Mouse (Mus musculus) kidney, embryonic 16.5 days (tissue): ENCODE measurements around the gene Gnas. TPM values are rescaled to one million over a fixed set of nuclear protein-coding genes. Genes with fewer than 3 reads are reported as not detected.

Experiments used
- ATAC-seq: fragments of 200-750 bp; cut with Nextera tagmentation; 2 replicates; pipeline ENCODE4 v1.8.0; 2017; ENCODE audit warnings: moderate TSS enrichment; ENCODE audit not compliant: low FRiP score, low TSS enrichment
- H3K27ac ChIP-seq: fragments of 300-500 bp; sonication (generic); 2 replicates; pipeline ENCODE4 v1.5.1; 2014; ENCODE audit warnings: low read length
- H3K27me3 ChIP-seq: fragments of 300-500 bp; sonication (generic); 2 replicates; pipeline ENCODE4 v1.6.1; 2014; ENCODE audit warnings: low read length, control low read depth, mixed read lengths; ENCODE audit not compliant: insufficient read depth
- H3K36me3 ChIP-seq: fragments of 300-500 bp; sonication (generic); 2 replicates; pipeline ENCODE4 v1.6.1; 2014; ENCODE audit warnings: low read length, control low read depth, mixed read lengths; ENCODE audit not compliant: insufficient read depth
- H3K4me1 ChIP-seq: fragments of 300-500 bp; sonication (generic); 2 replicates; pipeline ENCODE4 v1.6.1; 2014; ENCODE audit warnings: low read length, control low read depth, mixed read lengths; ENCODE audit not compliant: insufficient read depth
- H3K4me2 ChIP-seq: fragments of 300-500 bp; sonication (generic); replicated peaks from 2 replicates; pipeline ENCODE4 v1.6.1; 2014; ENCODE audit warnings: low read depth, low read length
- H3K4me3 ChIP-seq: fragments of 300-500 bp; sonication (generic); 2 replicates; pipeline ENCODE4 v1.5.1; 2014; ENCODE audit warnings: mild to moderate bottlenecking, low read length
- H3K9ac ChIP-seq: fragments of 300-500 bp; sonication (generic); replicated peaks from 2 replicates; pipeline ENCODE4 v1.6.1; 2014; ENCODE audit warnings: low read length
- H3K9me3 ChIP-seq: fragments of 300-500 bp; sonication (generic); 2 replicates; pipeline ENCODE4 v1.6.1; 2016; ENCODE audit warnings: low read length, control low read depth
- WGBS: fragments of 180-500 bp; shearing (Covaris S2); extraction: QIAGEN DNeasy Blood & Tissue Kit; methylation state at CpG from one replicate; pipeline ENCODE4 v1.1.7; 2014; 5-methylcytosine and 5-hydroxymethylcytosine counted together
- microRNA counts: library from miRNA; unstranded; fragments of <30 nt; microRNA quantifications from one replicate; lab custom pipeline; 2016
- microRNA-seq: library from miRNA; unstranded; fragments of <30 nt; microRNA quantifications from one replicate; pipeline ENCODE4, GENCODE M21; 2016
- polyA plus RNA-seq: library from polyadenylated mRNA; unstranded; fragments of >200 nt; fragmentation: Nextera tagmentation; extraction: Ambion mirVana; gene quantifications from 2 replicates; pipeline ENCODE4 v1.2.1, GENCODE M21; 2015

Gene Gnas
- polyA plus RNA-seq, 1 experiment from 2014 or later: 1,325 TPM

- H3K36me3 ChIP-seq: no peaks in the 10 kb centered on the region
- H3K4me1 ChIP-seq: no peaks in the 10 kb centered on the region
- H3K4me3 ChIP-seq: no peak overlapping the region
- ATAC-seq: no peak
- H3K4me2 ChIP-seq: no peak overlapping the region
- H3K9me3 ChIP-seq: peaks cover 7% of the 10 kb centered on the region
- no peak overlapping the region for H3K27ac ChIP-seq
- 83% methylated on average over 7 of the region's 9 CpGs for WGBS
- no peaks in the 10 kb centered on the region for H3K27me3 ChIP-seq
- H3K9ac ChIP-seq: no peak overlapping the region
Observed at GRCm38 (mm10) chr2:174392554-174392953, 108.4 kb downstream of the Gnas start.

DNA sequence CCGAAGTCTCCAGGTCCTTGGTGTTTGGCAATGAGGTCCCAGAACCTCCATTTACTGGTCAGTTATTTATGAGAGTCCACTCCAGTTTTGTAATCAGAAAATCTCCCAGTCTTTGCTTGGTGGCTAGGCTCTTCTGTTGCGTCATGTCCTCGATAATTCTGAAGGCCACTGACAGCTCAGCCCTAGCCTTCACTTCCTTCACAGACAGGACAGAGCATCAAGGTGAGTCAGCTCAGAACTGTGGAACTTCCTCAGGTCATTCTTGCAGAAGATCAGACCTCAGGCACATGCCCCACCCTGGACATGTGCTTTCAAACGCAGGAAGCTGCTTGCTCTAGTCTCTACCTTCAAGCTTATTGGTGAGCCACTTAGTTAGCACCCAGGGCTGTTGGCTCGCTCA is 109.3 kb downstream of the Gnas start:
- H3K27me3 ChIP-seq: no peaks in the 10 kb centered on the region
- H3K4me3 ChIP-seq: no peak overlapping the region
- H3K4me2 ChIP-seq: no peak overlapping the region
- no peaks in the 10 kb centered on the region for H3K4me1 ChIP-seq
- H3K36me3 ChIP-seq: no peaks in the 10 kb centered on the region
- H3K9me3 ChIP-seq: peaks cover 7% of the 10 kb centered on the region
- H3K9ac ChIP-seq: no peak overlapping the region
- H3K27ac ChIP-seq: no peak overlapping the region
- 76% methylated on average over 5 of the region's 5 CpGs for WGBS
- ATAC-seq: no peak

MicroRNA genes within 50 kb of the gene (microRNA counts, 519-probe panel; counts per million panel counts)
- microRNA mmu-miR-296-3p (lab: Ali Mortazavi, UCI) (104 counts per million, percentile 35 among the panel's probes with 10 or more counts), microRNA mmu-miR-296-5p (lab: Ali Mortazavi, UCI) (3,930 counts per million, percentile 88 among the panel's probes with 10 or more counts), microRNA mmu-miR-298 (lab: Ali Mortazavi, UCI) (2,024 counts per million, percentile 52 among the panel's probes with 10 or more counts)

Small RNAs within 50 kb of the gene (microRNA-seq; reads per million reads assigned to microRNA genes)
- gene Gm27591: not detected
- gene Mir296: 4,272 reads per million, percentile 91 among the genes with 10 or more reads in this experiment
- 2,476 reads per million, percentile 86 among the genes with 10 or more reads in this experiment for gene Mir298

Other genes starting within 250 kb of the Gnas start
- gene Stx16, start 208.0 kb upstream of the Gnas start, polyA plus RNA-seq: 11.8 TPM in 2 replicates
- 50.5 and 51.9 TPM in 2 replicates for gene Npepl1, start 174.0 kb upstream of the Gnas start, polyA plus RNA-seq
- 18.2 and 28.2 TPM in 2 replicates for gene Gm20721, start 62.4 kb downstream of the Gnas start, polyA plus RNA-seq
- 132 and 137 TPM in 2 replicates for gene Nelfcd, start 131.5 kb downstream of the Gnas start, polyA plus RNA-seq
- 153 and 173 TPM in 2 replicates for gene Ctsz, start 154.7 kb downstream of the Gnas start, polyA plus RNA-seq
- 1.7 and 2.7 TPM in 2 replicates for gene Tubb1, start 166.4 kb downstream of the Gnas start, polyA plus RNA-seq
- 700 and 708 TPM in 2 replicates for gene Atp5e, start 179.8 kb downstream of the Gnas start, polyA plus RNA-seq
- 113 and 115 TPM in 2 replicates for gene Prelid3b, start 188.8 kb downstream of the Gnas start, polyA plus RNA-seq